Mouse (Mus musculus): ENCODE measurements around the gene Unc119. TPM values are rescaled to one million over a fixed set of nuclear protein-coding genes. Genes with fewer than 3 reads are reported as not detected.

The Unc119 gene
- total RNA-seq, 2 experiments from 2014 or later: 29.1 to 32.2 TPM

GRCm38 (mm10) chr11:78344890-78345715 is 1.8 kb downstream of the Unc119 start:
- no peak for TF ChIP-seq CTCF (IDR thresholded peaks at IDR 0.05)
- no peak for DNase-seq (ENCODE audit: extremely low spot score in 1 of 2, low spot score in 2 of 2)
- H3K27ac ChIP-seq: no peak overlapping the region
- H3K4me3 ChIP-seq: peak overlapping the region; percentile 7; the same call in 1 of the 2 replicates
- intact Hi-C loops (cut with DNase I): loop anchor here (5.0 kb wide), 1 partner anchor 83 kb away; the partner anchor contains the start of gene 2610507B11Rik

- intact Hi-C loops (cut with DNase I): loop anchor here (5.0 kb wide), 1 partner anchor 84 kb away; the partner anchor contains the start of gene 2610507B11Rik
- Histone ChIP-seq H3K27ac (no peak overlapping the region), H3K4me3 (no peak overlapping the region)
- TF ChIP-seq CTCF (IDR thresholded peaks at IDR 0.05): no peak
- DNase-seq (ENCODE audit: extremely low spot score in 1 of 2, low spot score in 2 of 2): no peak
These were observed 2.5 kb downstream of the Unc119 start for GRCm38 (mm10) chr11:78345801-78346200.

GRCm38 (mm10) chr11:78346326-78347069 is 3.2 kb downstream of the Unc119 start:
- TF ChIP-seq CTCF (IDR thresholded peaks at IDR 0.05): no peak
- no peak for DNase-seq (ENCODE audit: extremely low spot score in 1 of 2, low spot score in 2 of 2)
- Histone ChIP-seq H3K4me3 (no peak overlapping the region), H3K27ac (no peak overlapping the region)
- intact Hi-C loops (cut with DNase I): loop anchor here (5.0 kb wide), 1 partner anchor 84 kb away; the partner anchor contains the start of gene 2610507B11Rik

GRCm38 (mm10) chr11:78347070-78347754 is 3.9 kb downstream of the Unc119 start:
- peak; percentile 96 for TF ChIP-seq CTCF (IDR thresholded peaks at IDR 0.05)
- DNase-seq (ENCODE audit: extremely low spot score in 1 of 2, low spot score in 2 of 2): peak; percentile 51 to 63
- Histone ChIP-seq H3K4me3 (no peak overlapping the region), H3K27ac (no peak overlapping the region)
- intact Hi-C loops (cut with DNase I): loop anchor here (5.0 kb wide), 1 partner anchor 85 kb away; the partner anchor contains the start of gene 2610507B11Rik

- Histone ChIP-seq H3K4me3 (no peak overlapping the region), H3K27ac (no peak overlapping the region)
- no peak for TF ChIP-seq CTCF (IDR thresholded peaks at IDR 0.05)
- no peak for DNase-seq (ENCODE audit: extremely low spot score in 1 of 2, low spot score in 2 of 2)
- intact Hi-C loops (cut with DNase I): loop anchor here (5.0 kb wide), 1 partner anchor 86 kb away; the partner anchor contains the start of gene 2610507B11Rik
These were observed 4.6 kb downstream of the Unc119 start for GRCm38 (mm10) chr11:78347908-78348307.

- Histone ChIP-seq H3K27ac (no peak overlapping the region), H3K4me3 (no peak overlapping the region)
- no peak for TF ChIP-seq CTCF (IDR thresholded peaks at IDR 0.05)
- intact Hi-C loops (cut with DNase I): loop anchor here (5.0 kb wide), 1 partner anchor 86 kb away; the partner anchor contains the start of gene 2610507B11Rik
- DNase-seq (ENCODE audit: extremely low spot score in 1 of 2, low spot score in 2 of 2): no peak
These were observed 5.2 kb downstream of the Unc119 start for GRCm38 (mm10) chr11:78348474-78348873.

GRCm38 (mm10) chr11:78349441-78350358 is 6.4 kb downstream of the Unc119 start:
- no peak for TF ChIP-seq CTCF (IDR thresholded peaks at IDR 0.05)
- Histone ChIP-seq H3K27ac (no peak overlapping the region), H3K4me3 (no peak overlapping the region)
- intact Hi-C loops (cut with DNase I): loop anchor here (5.0 kb wide), 1 partner anchor 87 kb away; the partner anchor contains the start of gene 2610507B11Rik
- DNase-seq (ENCODE audit: extremely low spot score in 1 of 2, low spot score in 2 of 2): no peak

GRCm38 (mm10) chr11:78353081-78353480 is 9.8 kb downstream of the Unc119 start:
- no peak for TF ChIP-seq CTCF (IDR thresholded peaks at IDR 0.05)
- DNase-seq (ENCODE audit: extremely low spot score in 1 of 2, low spot score in 2 of 2): no peak
- Histone ChIP-seq H3K27ac (no peak overlapping the region), H3K4me3 (no peak overlapping the region)
- intact Hi-C loops (cut with DNase I): no loop called here

- intact Hi-C loops (cut with DNase I): no loop called here
- no peak overlapping the region for H3K27ac ChIP-seq
- no peak for DNase-seq (ENCODE audit: extremely low spot score in 1 of 2, low spot score in 2 of 2)
- TF ChIP-seq CTCF (IDR thresholded peaks at IDR 0.05): no peak
- no peak overlapping the region for H3K4me3 ChIP-seq
These were observed 11.6 kb downstream of the Unc119 start for GRCm38 (mm10) chr11:78354905-78355304.

GRCm38 (mm10) chr11:78355471-78356238 is 12.4 kb downstream of the Unc119 start:
- DNase-seq (ENCODE audit: extremely low spot score in 1 of 2, low spot score in 2 of 2): peak in 1 of 2 experiments; percentile 74
- intact Hi-C loops (cut with DNase I): no loop called here
- TF ChIP-seq CTCF (IDR thresholded peaks at IDR 0.05): peak; percentile 86
- H3K27ac ChIP-seq: no peak overlapping the region
- H3K4me3 ChIP-seq: no peak overlapping the region

Data from left cerebral cortex, adult 2 months (tissue).